Mouse (Mus musculus) spleen, adult 2 months (tissue): ENCODE results near the gene Cyp2w1.

Experiments used
- CTCF ChIP-seq: fragments of 200-500 bp; IDR thresholded peaks from 2 replicates; pipeline ENCODE4 v1.5.1; 2011; ENCODE audit warnings: mild to moderate bottlenecking, inconsistent platforms; ENCODE audit not compliant: insufficient read depth, insufficient read length, insufficient replicate concordance; ENCODE audit errors: extremely low read depth
- POLR2A ChIP-seq: fragments of 200-500 bp; IDR thresholded peaks from 2 replicates; pipeline ENCODE4 v1.6.1; 2011; ENCODE audit warnings: low read depth, low read length, inconsistent platforms

GRCm38 (mm10) chr5:139373889-139374444 lies 21.6 kb downstream of the Cyp2w1 start:
- TF ChIP-seq CTCF (no peak), POLR2A (no peak)
